Mouse (Mus musculus): Measurements from ENCODE around the gene Pex7.
A peak's percentile ranks its signal among the peaks of the same experiment; 100 is the strongest.
"Not testable (repeated sequence)": the region's sequence is repeated elsewhere in the genome, so short reads cannot be mapped to it uniquely, and the experiment has no call there.

Pex7 gene

DNA sequence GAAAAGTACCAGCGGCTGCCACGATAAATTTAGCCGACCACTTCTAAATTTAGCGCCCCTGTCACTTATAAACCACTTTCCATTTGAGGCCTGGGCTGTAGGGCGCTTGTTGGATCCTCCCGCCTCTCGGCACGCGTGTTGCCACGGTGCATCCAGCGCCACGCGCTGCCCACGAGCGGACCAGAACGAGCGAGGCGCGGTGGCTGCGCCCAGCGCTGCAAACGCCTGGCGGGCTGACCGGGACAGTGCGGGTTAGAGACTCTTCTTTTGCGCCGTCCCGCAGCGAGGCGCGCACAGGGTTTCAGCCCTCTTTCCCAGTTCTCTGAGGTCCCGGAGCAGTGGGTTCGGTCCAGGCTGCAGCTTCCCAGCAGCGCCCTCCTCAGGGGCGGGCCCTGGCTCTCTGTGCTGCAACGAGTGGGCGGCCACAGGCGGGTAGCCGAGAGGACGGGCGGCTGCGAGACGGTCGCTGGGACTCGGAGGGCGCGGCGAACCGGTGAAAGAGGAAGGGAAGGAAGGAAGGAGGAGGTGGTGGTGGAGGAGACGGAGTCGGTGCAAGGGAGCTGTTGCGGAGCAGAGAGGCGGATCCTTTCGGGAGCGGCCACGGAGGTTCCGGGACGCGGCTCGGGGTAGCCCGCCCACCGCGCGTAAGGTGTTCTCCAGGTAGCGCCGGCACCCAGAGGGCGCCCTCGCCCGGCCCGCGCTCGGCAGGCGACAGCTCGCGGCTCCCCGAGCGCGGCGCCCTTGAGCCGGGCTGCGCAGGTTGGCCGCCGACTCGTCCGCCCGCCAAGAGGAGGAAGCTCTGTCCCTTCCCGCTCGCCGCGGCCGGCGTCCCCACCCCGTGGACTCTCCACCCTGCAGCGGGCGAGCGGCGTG is 26.3 kb upstream of the Pex7 start:
- peak; percentile 93 for DNase-seq (ENCODE audit: low read depth, low spot score)

DNA sequence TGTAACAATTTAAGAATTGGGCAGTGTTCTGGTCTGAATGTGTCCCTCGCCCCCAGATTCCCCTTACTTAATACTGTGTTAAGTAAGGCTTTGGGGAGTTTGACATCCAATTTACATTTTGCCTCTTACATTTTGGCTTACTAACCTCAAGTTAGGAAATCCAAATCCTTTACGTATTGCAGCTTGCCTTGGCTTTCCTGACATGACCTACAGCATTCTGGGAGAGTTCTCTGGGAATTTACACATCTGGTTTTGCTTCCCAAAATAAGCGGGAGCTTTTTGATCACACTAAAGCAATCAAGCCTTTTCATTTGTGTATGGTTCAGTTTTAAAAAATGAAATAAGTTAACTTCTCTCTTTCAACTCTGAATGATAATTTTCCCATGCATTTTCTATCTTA is 25.5 kb upstream of the Pex7 start:
- DNase-seq (ENCODE audit: low read depth, low spot score), result no peak

DNA sequence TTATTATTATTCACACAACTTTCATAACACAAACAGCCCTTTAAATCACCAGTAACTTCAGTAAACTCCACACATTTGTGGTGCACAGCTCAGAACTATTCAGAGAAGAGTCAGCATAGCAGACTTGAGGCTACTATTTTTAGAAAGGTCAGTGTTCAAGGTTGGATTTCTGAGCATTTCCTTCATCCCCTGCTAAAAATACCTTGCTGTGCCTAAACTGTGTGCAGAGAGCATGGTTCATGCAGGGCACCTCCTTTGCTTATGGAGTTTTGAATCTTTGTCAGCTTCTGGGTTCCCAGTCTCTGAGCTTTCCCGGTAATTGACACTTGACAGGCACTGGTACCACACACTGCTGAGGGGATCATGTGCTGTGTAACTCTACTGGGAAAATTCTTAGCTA is 20.7 kb upstream of the Pex7 start:
- DNase-seq (ENCODE audit: low read depth, low spot score), result no peak

- DNase-seq (ENCODE audit: low read depth, low spot score), result not testable (repeated sequence)
Observed at GRCm38 (mm10) chr10:19926391-19926897, 19.0 kb upstream of the Pex7 start.

GRCm38 (mm10) chr10:19924256-19924655 is 16.8 kb upstream of the Pex7 start:
- no peak for DNase-seq (ENCODE audit: low read depth, low spot score)

DNA sequence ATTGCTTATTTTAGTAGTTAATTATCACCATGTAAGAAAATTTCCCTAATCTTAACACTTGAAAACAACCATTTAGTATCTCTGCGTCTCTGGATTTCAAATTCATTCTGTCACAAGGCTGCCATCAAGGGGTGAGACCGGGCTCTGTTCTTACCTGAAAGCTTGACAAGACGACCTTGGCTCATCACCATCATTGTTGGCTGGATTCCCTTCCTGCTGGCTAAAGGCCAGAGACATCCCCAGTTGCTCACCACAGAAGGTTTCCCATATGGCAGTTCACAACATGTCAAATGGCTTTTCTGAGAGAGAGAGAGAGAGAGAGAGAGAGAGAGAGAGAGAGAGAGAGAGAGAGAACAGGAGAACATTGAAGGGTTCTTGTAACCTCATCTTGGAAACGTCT is 14.9 kb upstream of the Pex7 start:
- DNase-seq (ENCODE audit: low read depth, low spot score), result peak; percentile 98

DNA sequence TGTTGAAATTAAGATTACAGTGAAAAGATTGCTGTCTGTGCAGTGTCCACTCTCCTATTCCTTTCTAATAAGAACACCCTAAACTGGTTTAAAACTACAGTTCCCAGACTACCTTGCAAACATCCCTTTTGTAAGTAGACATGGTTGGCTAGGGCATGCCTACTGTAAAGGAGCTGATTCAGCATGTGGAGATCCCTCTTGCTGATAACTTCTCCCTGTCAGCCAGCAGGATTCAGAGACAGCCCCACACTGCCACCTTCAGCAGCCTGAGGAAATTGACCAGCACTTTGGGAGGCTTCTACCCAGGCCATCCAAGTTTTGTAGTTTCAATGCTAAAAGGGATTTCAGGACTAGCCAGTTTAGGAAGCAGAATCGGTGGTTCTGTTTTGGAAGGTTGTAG is 7.8 kb upstream of the Pex7 start:
- peak; percentile 92 for DNase-seq (ENCODE audit: low read depth, low spot score)

GRCm38 (mm10) chr10:19913806-19914205 is 6.3 kb upstream of the Pex7 start:
- DNase-seq (ENCODE audit: low read depth, low spot score), result no peak

DNA sequence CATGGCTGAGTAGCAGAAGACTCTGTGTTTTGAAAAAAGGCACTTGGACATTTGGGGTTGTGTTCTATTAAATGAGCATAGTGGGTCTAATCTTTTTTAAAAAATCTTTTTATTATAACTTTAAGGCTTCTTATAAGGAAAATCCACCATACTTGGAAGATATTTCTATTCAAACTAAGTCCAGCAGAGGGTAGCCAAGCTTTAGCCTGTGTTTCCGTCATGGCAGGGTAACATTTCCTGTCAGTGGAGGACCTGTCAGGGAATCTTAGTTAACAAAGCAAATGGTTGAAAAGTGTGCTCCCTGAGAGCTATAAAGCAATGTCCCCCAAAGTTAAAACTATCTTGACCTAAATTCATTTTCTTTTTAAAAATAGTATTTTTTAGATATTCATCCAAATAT is 4.1 kb upstream of the Pex7 start:
- peak; percentile 24 for DNase-seq (ENCODE audit: low read depth, low spot score)

DNA sequence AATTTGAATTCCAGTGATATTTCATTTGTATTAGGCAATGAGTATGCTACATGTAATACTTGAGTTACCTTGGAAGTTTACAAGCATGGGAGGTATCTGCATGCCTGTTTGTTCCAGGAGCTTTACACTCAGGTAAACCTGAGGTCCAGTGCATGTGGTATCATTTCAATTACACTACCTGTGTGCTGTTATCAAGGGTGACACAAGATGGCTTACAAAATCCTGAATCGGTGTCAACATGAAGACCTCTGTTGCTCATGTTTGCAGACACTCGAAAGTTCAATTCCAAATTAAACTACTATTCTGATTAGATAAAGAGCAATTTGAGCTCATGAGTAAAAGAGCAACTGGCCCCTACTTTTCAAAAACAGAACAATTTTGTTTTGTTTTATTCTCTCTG is 3.0 kb upstream of the Pex7 start:
- no peak for DNase-seq (ENCODE audit: low read depth, low spot score)

- DNase-seq (ENCODE audit: low read depth, low spot score), result no peak
Observed at GRCm38 (mm10) chr10:19908076-19908475, 587 bp upstream of the Pex7 start.

- DNase-seq (ENCODE audit: low read depth, low spot score), result peak; percentile 91
Observed at GRCm38 (mm10) chr10:19904077-19904820, 3.2 kb downstream of the Pex7 start.

- DNase-seq (ENCODE audit: low read depth, low spot score), result no peak
Observed at GRCm38 (mm10) chr10:19901992-19902391, 5.5 kb downstream of the Pex7 start.

GRCm38 (mm10) chr10:19900191-19900590 is 7.3 kb downstream of the Pex7 start:
- no peak for DNase-seq (ENCODE audit: low read depth, low spot score)

DNA sequence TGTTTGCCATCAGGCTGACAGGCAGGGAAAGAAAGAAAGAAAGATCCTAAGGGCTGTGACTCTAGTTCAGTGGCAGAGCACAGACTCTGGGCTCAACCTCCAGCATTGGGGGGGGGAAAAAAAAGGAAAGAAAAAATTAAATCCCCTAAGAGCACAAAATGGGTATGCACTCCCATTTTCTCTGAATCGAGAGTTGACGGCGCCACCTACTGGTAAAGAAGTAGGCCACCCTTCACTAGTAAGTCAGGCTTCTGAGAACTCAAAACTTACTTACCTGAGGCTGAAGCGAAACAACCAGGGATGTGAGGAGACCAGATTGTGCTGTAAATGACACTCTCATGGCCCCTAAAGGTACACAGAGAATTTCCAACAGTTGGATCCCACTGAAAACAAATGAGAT is 13.5 kb downstream of the Pex7 start:
- DNase-seq (ENCODE audit: low read depth, low spot score), result peak; percentile 62

DNA sequence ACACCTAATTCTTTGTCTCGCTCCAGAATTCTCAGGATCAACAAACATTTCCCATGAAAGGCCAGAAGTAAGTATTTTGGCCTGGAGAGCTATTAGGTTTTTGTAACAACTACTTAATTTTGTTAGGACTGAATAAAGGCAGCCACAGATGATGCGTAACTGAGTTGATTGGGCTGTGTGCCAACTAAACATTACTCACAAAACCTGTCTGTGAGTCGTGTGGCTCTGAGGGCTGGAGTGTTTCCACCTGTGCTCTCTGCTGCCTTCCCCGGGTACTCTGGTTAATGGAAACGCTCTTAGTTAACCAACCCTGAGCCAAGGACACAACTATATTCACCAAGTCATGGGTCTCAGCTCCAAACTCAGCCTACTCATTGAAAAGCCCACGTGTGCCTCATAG is 14.3 kb downstream of the Pex7 start:
- no peak for DNase-seq (ENCODE audit: low read depth, low spot score)

GRCm38 (mm10) chr10:19891686-19892085 is 15.8 kb downstream of the Pex7 start:
- DNase-seq (ENCODE audit: low read depth, low spot score), result no peak

DNA sequence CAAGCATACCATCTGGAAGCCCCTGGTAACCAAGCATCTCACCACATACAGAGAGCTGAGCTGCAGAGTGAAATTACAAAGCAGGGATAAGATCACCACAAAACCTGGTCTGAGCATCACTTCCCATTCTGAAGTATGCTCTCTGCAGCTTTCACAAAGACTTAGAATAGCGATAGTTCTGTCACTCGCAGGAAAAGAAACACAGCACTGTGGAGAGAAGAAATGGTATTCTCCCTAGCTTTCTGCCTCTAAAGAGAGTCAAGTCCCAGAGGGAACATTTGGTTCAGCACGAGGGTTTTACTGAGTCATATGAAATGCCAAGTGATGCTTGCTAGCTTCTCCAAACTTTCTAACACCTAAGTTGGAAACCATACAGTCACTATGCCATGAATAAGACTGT is 17.6 kb downstream of the Pex7 start:
- peak; percentile 48 for DNase-seq (ENCODE audit: low read depth, low spot score)

- no peak for DNase-seq (ENCODE audit: low read depth, low spot score)
Observed at GRCm38 (mm10) chr10:19886249-19886648, 21.2 kb downstream of the Pex7 start.

DNA sequence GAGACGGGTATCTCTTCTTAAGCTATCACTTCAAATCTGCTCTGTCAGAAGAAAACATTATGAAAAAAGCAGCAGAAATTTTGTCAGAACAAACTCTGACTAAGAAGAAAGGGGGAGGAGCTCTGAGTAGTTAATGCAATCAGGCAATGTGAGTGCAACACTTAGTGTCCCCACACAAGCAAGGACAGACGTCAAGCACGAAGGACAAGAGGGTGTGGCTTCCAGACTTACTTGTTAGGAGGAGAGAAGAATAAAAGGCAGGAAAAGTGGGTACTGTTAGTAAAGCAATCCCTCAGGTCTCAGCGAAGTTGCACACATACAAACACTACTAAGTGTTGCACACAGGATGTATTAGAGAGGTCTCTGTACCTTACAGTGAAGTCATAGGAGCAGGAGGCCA is 23.1 kb downstream of the Pex7 start:
- no peak for DNase-seq (ENCODE audit: low read depth, low spot score)

DNA sequence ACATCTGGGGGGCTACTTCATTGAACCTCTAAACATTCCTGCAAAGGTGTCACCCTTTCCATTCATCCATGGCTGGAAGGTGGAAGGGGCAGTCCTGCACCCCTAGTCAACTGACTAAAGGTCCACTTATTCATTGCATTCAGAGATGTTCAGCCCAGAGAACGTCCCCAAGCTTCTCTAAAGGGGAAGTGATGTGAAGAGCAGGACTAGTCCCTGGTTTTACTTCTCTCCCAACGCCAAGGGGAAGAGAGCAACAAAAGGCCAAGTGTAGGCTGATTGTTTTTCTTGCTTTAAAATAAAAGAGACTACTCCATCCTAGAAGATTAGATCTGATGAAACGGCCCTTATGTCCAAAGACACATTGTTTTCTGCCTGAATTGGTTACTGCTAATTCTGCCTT is 27.1 kb downstream of the Pex7 start:
- no peak for DNase-seq (ENCODE audit: low read depth, low spot score)

GRCm38 (mm10) chr10:19879161-19879560 is 28.3 kb downstream of the Pex7 start:
- DNase-seq (ENCODE audit: low read depth, low spot score), result no peak

GRCm38 (mm10) chr10:19877679-19878078 is 29.8 kb downstream of the Pex7 start:
- no peak for DNase-seq (ENCODE audit: low read depth, low spot score)
